Mouse (Mus musculus) limb, embryonic 14.5 days (tissue): Measurements from ENCODE around the gene Tgm1. TPM values are rescaled to one million over a fixed set of nuclear protein-coding genes. Genes with fewer than 3 reads are reported as not detected.
"Not testable (repeated sequence)": the region's sequence is repeated elsewhere in the genome, so short reads cannot be mapped to it uniquely, and the experiment has no call there.

Experiments used
- ATAC-seq: fragments of 200-750 bp; cut with Nextera tagmentation; 2 replicates; pipeline ENCODE4 v1.8.0; 2017; ENCODE audit warnings: low read depth, moderate number of reproducible peaks, moderate TSS enrichment; ENCODE audit not compliant: low FRiP score
- DNase-seq: peaks from one replicate; pipeline ENCODE4 v3.0.0-alpha.2; 2015; ENCODE audit warnings: low spot score
- H3K27ac ChIP-seq: fragments of 300-500 bp; sonication (generic); replicated peaks from 2 replicates; pipeline ENCODE4 v1.5.1; 2014; ENCODE audit warnings: low read depth, mild to moderate bottlenecking, low read length, moderate library complexity, mixed read lengths
- H3K27me3 ChIP-seq: fragments of 300-500 bp; sonication (generic); 2 replicates; pipeline ENCODE4 v1.6.1; 2014; ENCODE audit warnings: low read length, mixed read lengths; ENCODE audit not compliant: control insufficient read depth, insufficient read depth
- H3K36me3 ChIP-seq: fragments of 300-500 bp; sonication (generic); 2 replicates; pipeline ENCODE4 v1.6.1; 2014; ENCODE audit warnings: mild to moderate bottlenecking, low read length, moderate library complexity, mixed read lengths; ENCODE audit not compliant: control insufficient read depth, insufficient read depth
- H3K4me1 ChIP-seq: fragments of 300-500 bp; sonication (generic); 2 replicates; pipeline ENCODE4 v1.6.1; 2014; ENCODE audit warnings: antibody characterized with exemption, low read length, mixed read lengths; ENCODE audit not compliant: control insufficient read depth, insufficient read depth
- H3K4me2 ChIP-seq: fragments of 300-500 bp; sonication (generic); replicated peaks from 2 replicates; pipeline ENCODE4 v1.6.1; 2014; ENCODE audit warnings: low read depth, mild to moderate bottlenecking, low read length, moderate library complexity; ENCODE audit not compliant: severe bottlenecking
- H3K4me3 ChIP-seq: fragments of 300-500 bp; sonication (generic); replicated peaks from 2 replicates; pipeline ENCODE4 v1.5.1; 2014; ENCODE audit warnings: low read length
- H3K9ac ChIP-seq: fragments of 300-500 bp; sonication (generic); 2 replicates; pipeline ENCODE4 v1.6.1; 2014; ENCODE audit warnings: mild to moderate bottlenecking, low read depth, low read length, moderate library complexity; ENCODE audit not compliant: severe bottlenecking
- H3K9me3 ChIP-seq: fragments of 300-500 bp; sonication (generic); 2 replicates; pipeline ENCODE4 v1.6.1; 2016; ENCODE audit warnings: low read length; ENCODE audit not compliant: control insufficient read depth
- POLR2A ChIP-seq: fragments of 200-500 bp; IDR thresholded peaks from 2 replicates; pipeline ENCODE4 v1.8.0; 2012; ENCODE audit warnings: inconsistent platforms, mild to moderate bottlenecking, moderate library complexity, borderline replicate concordance; ENCODE audit not compliant: insufficient read depth, insufficient read length; ENCODE audit errors: extremely low read depth
- WGBS: fragments of 180-500 bp; shearing (Covaris S2); extraction: QIAGEN DNeasy Blood & Tissue Kit; methylation state at CpG from one replicate; pipeline ENCODE4 v1.1.7; 2014; 5-methylcytosine and 5-hydroxymethylcytosine counted together
- polyA plus RNA-seq, 2 experiments: library from polyadenylated mRNA; depleted of rRNA in 1 of 2; stranded (reverse) in 1 of 2; unstranded in 1 of 2; fragments of >200 nt; fragmentation: Nextera tagmentation in 1 of 2; extraction: Ambion mirVana in 1 of 2; gene quantifications; 2 replicates each; pipeline versions ENCODE4 v1.2.1 to v1.2.3; 2012 to 2014

Gene Tgm1
- polyA plus RNA-seq (2012; rRNA removed) (15.0 and 17.7 TPM in 2 replicates), polyA plus RNA-seq (2014; fragmentation: Nextera tagmentation; extraction: Ambion mirVana) (17.0 and 21.2 TPM in 2 replicates)

DNA sequence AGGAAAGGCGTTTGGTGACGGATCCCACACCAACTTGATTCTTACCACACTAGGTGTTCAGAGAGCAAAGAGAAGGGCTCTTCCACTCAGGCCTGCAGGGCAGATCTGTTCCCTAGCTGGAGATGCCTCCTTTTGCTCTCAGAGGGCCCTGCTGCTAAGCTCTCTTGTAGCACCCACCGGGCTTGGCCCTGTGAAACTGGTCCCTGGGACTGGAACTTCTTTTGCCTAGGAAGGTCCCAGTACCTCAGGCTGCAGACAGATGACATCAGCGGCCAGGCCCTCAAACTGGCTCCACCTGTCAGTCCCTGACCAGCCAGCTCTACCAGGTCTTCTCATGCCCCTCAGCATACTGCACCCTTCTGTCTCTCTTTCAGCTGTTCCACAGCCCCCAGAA, at the start of gene Tgm1:
Tgm1 (minus strand) TSS at position 198 of the 394 bp plus-strand sequence.
- WGBS: 18% methylated on average over 4 of the region's 4 CpGs
- peak within 1 kb of the TSS; percentile 36 for H3K4me2 ChIP-seq
- no peaks in the 10 kb centered on the region for H3K9me3 ChIP-seq
- H3K36me3 ChIP-seq: peaks cover 25% of the 10 kb centered on the region
- DNase-seq (no peak), ATAC-seq (no peak)
- H3K9ac ChIP-seq: peak within 1 kb of the TSS; percentile 31; the same call in 1 of the 2 replicates
- H3K27ac ChIP-seq: no peak within 1 kb of the TSS
- no peak for TF ChIP-seq POLR2A
- peak within 1 kb of the TSS; percentile 17 for H3K4me3 ChIP-seq
- H3K4me1 ChIP-seq: peaks cover 6% of the 10 kb centered on the region; the same call in 1 of the 2 replicates
- H3K27me3 ChIP-seq: peaks cover 6% of the 10 kb centered on the region

DNA sequence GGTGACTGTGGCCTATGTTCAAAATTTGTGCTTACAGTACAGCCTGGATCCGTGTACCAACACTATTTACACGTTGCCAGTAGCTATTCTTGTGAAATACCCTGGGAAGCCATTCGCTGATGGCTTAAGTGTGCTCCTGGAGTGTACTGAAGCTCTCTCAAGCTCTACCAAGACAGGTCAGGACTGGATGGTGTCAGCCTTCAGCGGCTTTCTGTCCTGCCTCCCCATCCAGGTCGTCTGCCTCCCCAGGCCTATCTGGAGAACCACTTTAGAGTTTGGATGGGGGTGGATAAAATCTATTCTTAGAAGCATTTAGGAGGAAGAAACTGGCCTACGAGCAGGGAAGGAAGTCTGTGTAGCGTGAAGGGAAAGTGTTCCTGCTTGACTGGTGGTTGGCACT, 49.4 kb upstream of the Tgm1 start:
- no peak for TF ChIP-seq POLR2A
- ATAC-seq: no peak
- Histone ChIP-seq H3K4me3 (peak overlapping the region; percentile 55; the same call in 1 of the 2 replicates), H3K4me1 (peaks cover 13% of the 10 kb centered on the region), H3K36me3 (no peaks in the 10 kb centered on the region), H3K4me2 (peak overlapping the region; percentile 98; the same call in 1 of the 2 replicates), H3K27ac (no peak overlapping the region), H3K27me3 (peaks cover 17% of the 10 kb centered on the region), H3K9ac (no peak overlapping the region), H3K9me3 (no peaks in the 10 kb centered on the region)
- WGBS: 66% methylated on average over 7 of the region's 7 CpGs
- no peak for DNase-seq

DNA sequence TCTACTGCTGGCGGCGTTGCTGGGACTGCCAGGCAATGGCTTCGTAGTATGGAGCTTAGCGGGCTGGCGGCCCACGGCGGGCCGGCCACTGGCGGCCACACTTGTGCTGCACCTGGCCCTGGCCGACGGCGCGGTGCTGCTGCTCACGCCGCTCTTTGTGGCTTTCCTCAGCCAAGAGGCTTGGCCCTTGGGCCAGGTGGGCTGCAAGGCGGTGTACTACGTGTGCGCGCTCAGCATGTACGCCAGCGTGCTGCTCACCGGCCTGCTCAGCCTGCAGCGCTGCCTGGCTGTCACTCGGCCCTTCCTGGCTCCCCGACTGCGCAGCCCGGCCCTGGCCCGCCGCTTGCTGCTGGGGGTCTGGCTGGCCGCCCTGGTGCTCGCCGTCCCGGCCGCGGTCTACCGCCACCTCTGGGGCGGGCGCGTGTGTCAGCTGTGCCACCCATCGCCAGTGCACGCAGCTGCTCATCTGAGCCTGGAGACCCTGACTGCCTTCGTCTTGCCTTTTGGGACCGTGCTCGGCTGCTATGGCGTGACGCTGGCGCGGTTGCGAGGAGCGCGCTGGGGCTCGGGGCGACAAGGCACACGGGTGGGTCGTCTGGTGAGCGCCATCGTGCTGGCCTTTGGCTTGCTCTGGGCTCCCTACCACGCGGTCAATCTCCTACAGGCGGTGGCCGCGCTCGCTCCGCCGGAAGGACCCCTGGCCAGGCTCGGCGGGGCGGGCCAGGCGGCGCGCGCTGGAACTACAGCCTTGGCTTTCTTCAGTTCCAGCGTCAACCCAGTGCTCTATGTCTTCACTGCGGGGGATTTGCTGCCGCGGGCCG, 48.5 kb upstream of the Tgm1 start:
- peak overlapping the region; percentile 53 for H3K27ac ChIP-seq
- ATAC-seq (peak; percentile 82), DNase-seq (peak; percentile 62)
- WGBS: under 1% methylated on average over 56 of the region's 77 CpGs
- peak overlapping the region; percentile 98 for H3K4me2 ChIP-seq
- TF ChIP-seq POLR2A: no peak
- peaks cover 13% of the 10 kb centered on the region for H3K4me1 ChIP-seq
- peak overlapping the region; percentile 77 for H3K9ac ChIP-seq
- H3K4me3 ChIP-seq: peak overlapping the region; percentile 55
- peaks cover 11% of the 10 kb centered on the region for H3K27me3 ChIP-seq
- no peaks in the 10 kb centered on the region for H3K9me3 ChIP-seq
- H3K36me3 ChIP-seq: no peaks in the 10 kb centered on the region

DNA sequence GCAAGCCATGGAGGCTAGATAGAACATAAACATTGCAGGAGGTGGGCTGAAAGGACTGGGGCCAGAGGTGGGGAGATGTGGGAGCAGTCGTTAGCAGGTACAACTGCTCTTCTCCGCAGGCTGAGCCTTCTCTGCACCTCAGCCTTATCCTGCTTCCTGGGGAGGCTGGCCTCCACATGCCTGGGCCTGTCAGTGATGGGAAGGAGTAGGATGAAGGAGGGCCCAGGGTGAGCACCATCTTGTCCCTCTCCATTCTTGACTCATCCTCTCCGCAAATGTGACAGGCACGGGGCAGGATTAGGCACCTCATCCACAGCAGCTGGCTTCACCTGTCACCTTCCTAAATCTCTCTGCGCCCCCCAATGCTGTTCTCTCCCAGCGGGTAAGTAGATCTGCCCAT, 47.4 kb upstream of the Tgm1 start, which contains the start of gene Ltb4r2:
Ltb4r2 (plus strand) TSS at position 266 of the 400 bp plus-strand sequence.
- Histone ChIP-seq H3K9me3 (no peaks in the 10 kb centered on the region), H3K36me3 (0 out of 2 replicates have a peak, but pooled peaks cover 1% of the 10 kb centered on the region), H3K4me1 (peaks cover 13% of the 10 kb centered on the region), H3K27me3 (0 out of 2 replicates have a peak, but pooled peaks cover 8% of the 10 kb centered on the region), H3K4me2 (peak within 1 kb of the TSS; percentile 98), H3K9ac (peak within 1 kb of the TSS; percentile 77), H3K27ac (peak within 1 kb of the TSS; percentile 53), H3K4me3 (peak within 1 kb of the TSS; percentile 55)
- DNase-seq (no peak), ATAC-seq (no peak)
- WGBS: 74% methylated on average over 5 of the region's 6 CpGs
- TF ChIP-seq POLR2A: no peak

DNA sequence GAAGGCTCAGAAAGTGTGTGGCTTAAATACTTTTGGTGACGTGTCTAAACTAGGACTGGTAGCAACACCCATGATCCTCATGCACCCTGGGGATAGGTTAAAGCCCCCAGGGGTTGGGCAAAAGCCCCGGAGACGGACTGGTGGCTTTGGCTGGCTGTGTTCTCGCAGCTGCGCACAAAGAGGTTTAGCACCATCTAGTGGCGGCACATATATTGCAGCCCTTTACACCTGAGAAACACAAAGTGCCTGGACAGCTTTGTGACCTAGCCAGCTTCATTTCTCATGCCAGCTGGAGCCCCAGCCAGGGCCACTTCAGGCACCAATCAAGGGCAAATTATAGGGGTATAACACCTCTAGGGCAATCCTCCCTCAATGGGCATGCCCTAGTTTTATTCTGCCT, 46.4 kb upstream of the Tgm1 start:
- Histone ChIP-seq H3K4me3 (peak overlapping the region; percentile 14), H3K36me3 (peaks cover 11% of the 10 kb centered on the region; the same call in 1 of the 2 replicates), H3K4me1 (peaks cover 13% of the 10 kb centered on the region), H3K4me2 (peak overlapping the region; percentile 38)
- 4% methylated on average over 6 of the region's 6 CpGs for WGBS
- not testable (repeated sequence) for H3K9ac ChIP-seq, H3K27ac ChIP-seq, H3K9me3 ChIP-seq, H3K27me3 ChIP-seq
- ATAC-seq: 0 out of 2 replicates have a peak, but pooled peaks have one; percentile 12
- peak; percentile 74 for DNase-seq
